Mouse (Mus musculus) naive thymus-derived CD4-positive, alpha-beta T cell, adult 5 months (primary cell): ENCODE data around the gene Zer1. TPM values are rescaled to one million over a fixed set of nuclear protein-coding genes. Genes with fewer than 3 reads are reported as not detected.

Source experiments
- polyA plus RNA-seq: library from polyadenylated mRNA; unstranded; fragments of 100-300 nt; shearing (Covaris generic); gene quantifications from one replicate; pipeline ENCODE4 v1.2.1, GENCODE M21; 2017

Zer1 gene
- 53.2 TPM for polyA plus RNA-seq

GRCm38 (mm10) chr2:30124472-30125274 is at the start of gene Zer1:
Gene Zer1 (minus strand): TSS chr2:30124585.

DNA sequence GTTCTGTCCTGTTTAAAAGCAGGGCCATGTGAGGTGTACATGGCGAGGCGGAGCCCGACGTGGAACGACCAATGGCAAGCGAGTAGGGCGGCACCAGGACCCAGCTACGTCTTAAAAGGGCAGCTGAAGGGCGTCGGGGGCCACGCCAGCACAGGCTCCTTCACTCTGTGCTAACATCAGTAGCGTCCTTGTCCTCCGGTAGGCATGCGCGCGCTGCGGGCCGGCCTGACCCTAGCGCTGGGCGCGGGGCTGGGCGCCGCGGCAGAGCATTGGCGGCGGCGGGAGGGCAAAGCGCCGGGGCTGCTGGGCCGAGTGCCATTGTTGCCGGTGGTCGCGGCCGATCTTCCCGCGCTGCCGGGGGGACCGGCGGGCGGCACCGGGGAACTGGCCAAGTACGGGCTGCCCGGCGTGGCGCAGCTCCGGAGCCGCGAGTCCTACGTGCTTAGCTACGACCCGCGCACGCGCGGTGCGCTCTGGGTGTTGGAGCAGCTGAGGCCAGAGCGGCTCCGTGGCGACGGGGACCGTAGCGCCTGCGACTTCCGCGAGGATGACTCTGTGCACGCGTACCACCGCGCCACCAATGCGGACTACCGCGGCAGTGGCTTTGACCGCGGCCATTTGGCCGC is 47.1 kb upstream of the Zer1 start, which contains the start of gene Endog:
Endog (plus strand) TSS at position 123 of the 626 bp plus-strand sequence.

DNA sequence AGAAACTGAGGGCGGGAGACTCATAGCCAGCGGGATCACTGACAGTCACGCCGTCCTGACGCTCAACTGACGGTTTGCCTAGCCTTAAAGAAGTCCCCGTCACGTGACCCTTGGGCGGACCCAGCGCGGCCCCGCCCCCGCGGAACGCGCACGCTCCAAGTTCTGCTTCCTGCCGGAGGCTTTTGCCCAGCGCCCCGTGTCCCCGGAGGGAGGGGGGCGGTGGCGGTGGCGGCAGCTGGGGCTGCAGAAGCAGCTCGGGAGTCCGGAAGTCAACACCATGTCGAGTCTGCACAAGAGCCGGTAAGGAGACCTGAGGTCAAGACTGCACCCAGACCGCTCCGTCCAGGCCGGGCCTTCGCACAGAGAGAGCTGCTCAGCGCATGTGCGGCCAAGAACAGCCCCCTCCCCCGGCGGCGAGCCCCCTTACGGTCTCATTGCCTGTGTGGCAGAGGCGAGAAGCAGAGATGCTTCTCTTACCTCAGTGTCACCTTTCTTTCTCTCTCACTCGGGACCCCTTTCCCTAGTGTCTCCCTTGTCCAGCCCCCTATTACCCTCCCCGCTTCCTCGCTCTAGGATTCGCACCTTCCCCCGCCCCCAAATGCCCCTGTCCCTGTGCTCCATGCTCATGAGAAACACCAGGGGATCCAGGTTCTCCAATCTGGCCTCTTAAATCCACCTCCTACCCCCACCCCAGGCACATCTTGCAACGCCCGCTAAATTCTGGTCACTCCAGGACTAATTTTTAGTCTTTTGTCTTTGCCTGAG is 9.4 kb upstream of the Zer1 start, which contains the start of gene Tbc1d13:
Tbc1d13 (plus strand) TSS at position 134 of the 765 bp plus-strand sequence.

DNA sequence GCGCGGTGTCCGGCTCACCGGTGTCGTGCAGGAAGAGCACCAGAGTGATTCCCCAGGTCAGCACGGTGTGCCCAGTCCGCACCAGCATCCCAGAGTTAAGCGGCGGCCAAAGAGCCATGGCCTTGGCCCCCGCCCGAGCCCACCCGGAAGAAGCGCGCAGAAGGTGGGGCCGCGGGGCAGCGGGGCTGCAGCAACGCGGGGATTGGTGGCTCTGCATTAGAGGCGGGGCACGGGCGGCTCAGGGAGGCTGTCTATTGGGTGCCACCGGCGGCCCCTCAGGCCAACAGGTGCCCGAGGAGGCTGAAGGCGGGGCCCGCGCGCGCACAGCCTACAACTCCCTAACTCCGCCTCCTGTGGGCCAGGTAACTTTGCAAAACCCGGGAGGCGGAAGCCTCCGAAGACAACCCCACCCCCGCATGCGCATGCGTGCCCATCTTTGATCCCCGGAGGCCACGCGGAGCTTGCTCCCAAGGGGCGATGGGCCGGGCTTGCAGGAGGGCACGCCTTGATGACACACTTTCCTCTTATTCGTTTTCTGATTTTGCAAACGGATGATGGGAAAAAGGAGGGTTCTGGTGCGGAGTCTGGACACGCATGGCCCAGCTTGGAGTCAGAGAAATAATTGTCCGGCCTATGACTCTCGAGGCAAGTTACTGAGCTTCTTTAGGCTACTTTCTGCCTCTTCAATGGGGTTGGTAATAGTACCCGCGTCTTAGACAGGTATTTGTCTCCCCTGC is 30.7 kb downstream of the Zer1 start, which contains the start of gene Zdhhc12:
Zdhhc12 (minus strand) TSS at position 178 of the 737 bp plus-strand sequence.

GRCm38 (mm10) chr2:30077502-30078348 is 46.7 kb downstream of the Zer1 start, which contains the start of gene Pkn3:
Gene Pkn3 (plus strand): TSS chr2:30077684.

GRCm38 (mm10) chr2:30057223-30057904 is 67.0 kb downstream of the Zer1 start, which contains the start of gene Set:
Gene Set (plus strand): TSS chr2:30057378.

GRCm38 (mm10) chr2:30048699-30049388 is 75.5 kb downstream of the Zer1 start, which contains the start of gene Wdr34:
Gene Wdr34 (minus strand): TSS chr2:30048881.

Other genes with a start within 250 kb of the Zer1 start
- 80.1 TPM for gene Odf2, start 235.4 kb downstream of the Zer1 start, polyA plus RNA-seq
- gene Gle1, start 189.2 kb downstream of the Zer1 start, polyA plus RNA-seq, result 76.2 TPM
- gene Sptan1, start 159.0 kb downstream of the Zer1 start, polyA plus RNA-seq, result 128 TPM
- 0.96 TPM for gene Wdr34, start 75.7 kb downstream of the Zer1 start, polyA plus RNA-seq
- 330 TPM for gene Set, start 67.2 kb downstream of the Zer1 start, polyA plus RNA-seq
- gene Pkn3, start 46.9 kb downstream of the Zer1 start, polyA plus RNA-seq, result 0.70 TPM
- gene Zdhhc12, start 30.9 kb downstream of the Zer1 start, polyA plus RNA-seq, result 8.6 TPM
- gene Tbc1d13, start 9.2 kb upstream of the Zer1 start, polyA plus RNA-seq, result 4.4 TPM
- gene Endog, start 46.9 kb upstream of the Zer1 start, polyA plus RNA-seq, result 24.0 TPM
- 30.0 TPM for gene Spout1, start 53.9 kb upstream of the Zer1 start, polyA plus RNA-seq
- 8.2 TPM for gene Kyat1, start 81.3 kb upstream of the Zer1 start, polyA plus RNA-seq
- 8.6 TPM for gene Lrrc8a, start 113.1 kb upstream of the Zer1 start, polyA plus RNA-seq
- gene Gm28035, start 116.0 kb upstream of the Zer1 start, polyA plus RNA-seq, result 5.4 TPM
- gene Phyhd1, start 141.6 kb upstream of the Zer1 start, polyA plus RNA-seq, result 5.3 TPM
- 2.9 TPM for gene Gm28038, start 156.5 kb upstream of the Zer1 start, polyA plus RNA-seq
- 14.8 TPM for gene Dolk, start 161.7 kb upstream of the Zer1 start, polyA plus RNA-seq
- 21.5 TPM for gene Nup188, start 161.8 kb upstream of the Zer1 start, polyA plus RNA-seq
- 99.2 TPM for gene Sh3glb2, start 234.8 kb upstream of the Zer1 start, polyA plus RNA-seq
- gene Miga2, start 239.6 kb upstream of the Zer1 start, polyA plus RNA-seq, result 5.2 TPM